In the genomic region with DNA sequence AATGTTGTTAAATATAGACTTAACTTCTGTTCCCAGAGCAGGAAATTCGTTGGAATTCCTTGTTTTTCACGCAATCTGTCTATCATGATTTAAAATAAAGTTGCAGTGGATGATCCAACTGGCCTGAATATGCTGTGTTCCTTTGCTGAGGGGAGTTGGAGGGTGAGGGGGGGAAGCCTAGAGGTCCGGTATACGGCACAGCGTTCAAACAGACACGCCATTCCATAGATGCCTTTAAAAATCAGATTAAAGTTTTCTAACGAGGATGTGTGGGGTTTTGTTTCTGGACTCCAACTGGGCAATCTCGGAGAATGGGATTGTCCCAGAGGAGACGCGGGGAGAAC, we compare ENCODE assay signal across 9 mouse cellular contexts. TPM values are rescaled to one million over a fixed set of nuclear protein-coding genes. Genes with fewer than 3 reads are reported as not detected.
DNase-seq lines count a peak whose midpoint lies in the region; ATAC-seq and TF ChIP-seq lines count a peak whose summit lies in the region.
"Had no signal": no experiment of that assay in that cellular context is flagged by ENCODE, and none has a peak within 500 bp of the region (broad histone marks: within the 10 kb centered on the region; RNA-seq: fewer than 3 reads in every experiment).

No protein-coding gene starts in this region.

- H3K4me3 ChIP-seq in gastrocnemius, adult 2 months = peak overlapping the region; percentile 75
- peak overlapping the region; percentile 92 for H3K4me3 ChIP-seq in megakaryocyte, embryonic 14.5 days (replicated peaks)
- H3K4me3 ChIP-seq in liver, embryonic 12.5 days = peak overlapping the region; percentile 53; the same call in 1 of the 2 replicates

- H3K36me3 ChIP-seq in megakaryocyte, embryonic 14.5 days (replicated peaks; ENCODE audit: low read length) = no peaks in the 10 kb centered on the region
- H3K36me3 ChIP-seq in liver, embryonic 12.5 days = 0 out of 2 replicates have a peak, but pooled peaks cover 3% of the 10 kb centered on the region

- no peak for ATAC-seq in megakaryocyte, adult 5-6 weeks (ENCODE audit: poor library complexity, severe bottlenecking)
- ATAC-seq in liver, embryonic 12.5 days = no peak

- H3K27ac ChIP-seq in gastrocnemius, adult 2 months = peak overlapping the region; percentile 97
- H3K27ac ChIP-seq in liver, embryonic 12.5 days = peak overlapping the region; percentile 28; the same call in 1 of the 2 replicates

- DNase-seq in gastrocnemius, adult 2 months = no peak
- DNase-seq in gastrocnemius, postnatal 4 days (ENCODE audit: low spot score in 2 of 2) = no peak
- no peak for DNase-seq in frontal cortex, postnatal 10 days (ENCODE audit: low spot score in 2 of 2)
- DNase-seq in gastrocnemius, postnatal 25 days = no peak
- DNase-seq in cerebellum, postnatal 4 days (ENCODE audit: low spot score in 2 of 2) = no peak
- DNase-seq: thymus, postnatal 4 days had no signal

- peaks cover 66% of the 10 kb centered on the region for H3K27me3 ChIP-seq in megakaryocyte, embryonic 14.5 days (replicated peaks)
- peaks cover 79% of the 10 kb centered on the region for H3K27me3 ChIP-seq in liver, embryonic 12.5 days (replicated peaks)

- H3K4me1 ChIP-seq in megakaryocyte, embryonic 14.5 days = peaks cover 60% of the 10 kb centered on the region
- peaks cover 25% of the 10 kb centered on the region for H3K4me1 ChIP-seq in liver, embryonic 12.5 days

- 9% methylated on average over 10 of the region's 10 CpGs for WGBS in liver, embryonic 12.5 days (ENCODE audit: insufficient replicate concordance)

- peak overlapping the region; percentile 68 for H3K4me2 ChIP-seq in liver, embryonic 12.5 days

- intact Hi-C loops in gastrocnemius, adult 2 months (cut with DNase I) = loop anchor here (2.0 kb wide), 1 partner anchor 23 kb away; no protein-coding TSS in a partner anchor

- 0 out of 2 replicates have a peak, but pooled peaks cover 5% of the 10 kb centered on the region for H3K9me3 ChIP-seq in megakaryocyte, embryonic 14.5 days
- H3K9me3 ChIP-seq in liver, embryonic 12.5 days (replicated peaks) = no peaks in the 10 kb centered on the region

- 0 out of 2 replicates have a peak overlapping the region, but pooled peaks have one; percentile 23 for H3K9ac ChIP-seq in liver, embryonic 12.5 days

- TF ChIP-seq CTCF in gastrocnemius, adult 2 months (IDR thresholded peaks at IDR 0.05) = no peak

RNA-seq across cellular contexts. Expression of gene Ccn1, which starts 2.2 kb away (rescaled TPM):
- total RNA-seq in gastrocnemius, adult 2 months (2021) = 10 to 100 TPM; 20.8 to 52.2 TPM
- 10 to 100 TPM; 40.7 to 49.3 TPM for total RNA-seq in gastrocnemius, postnatal 4 days (2021)
- 0.22 and 2.2 TPM in 2 replicates for polyA plus RNA-seq in megakaryocyte, embryonic 14.5 days (2012; ENCODE audit: insufficient read depth, low replicate concordance)
- total RNA-seq in megakaryocyte, adult 5-6 weeks (2015) = not detected in 2 replicates
- 0.08 and 0.15 TPM in 2 replicates for total RNA-seq in megakaryocyte, adult 5-6 weeks (2017)
- 11.1 and 11.3 TPM in 2 replicates for polyA plus RNA-seq in liver, embryonic 12.5 days (2016; fragmentation: Nextera tagmentation; extraction: Ambion mirVana)
- total RNA-seq in gastrocnemius, postnatal 25 days (2021) = 10 to 100 TPM; 18.2 to 21.4 TPM

Comparison
In these comparisons a context has a peak if more than half of its experiments do, and no peak if none do; other contexts are left out.
1. RNA of gene Ccn1, which starts 2.2 kb away (total RNA-seq): 20.8 to 52.2 TPM in gastrocnemius, adult 2 months, 40.7 to 49.3 TPM in gastrocnemius, postnatal 4 days and 18.2 to 21.4 TPM in gastrocnemius, postnatal 25 days; 0.08 to 0.15 TPM in megakaryocyte, adult 5-6 weeks; every median in the first group is over 10 times any median in the second.
2. Peak in every context shown above with its lines, with median percentiles within 50 percentile points of each other: H3K4me3 ChIP-seq.